Mouse (Mus musculus): Measurements from ENCODE around the gene Lamp5.

Gene Lamp5

GRCm38 (mm10) chr2:136051688-136052289 is at the start of gene Lamp5:
Lamp5 (plus strand) TSS chr2:136052239.
- no peak for DNase-seq

GRCm38 (mm10) chr2:136003836-136004235 is 48.2 kb upstream of the Lamp5 start:
- DNase-seq = no peak

- no peak for DNase-seq
Measured at GRCm38 (mm10) chr2:136006280-136006679, 45.8 kb upstream of the Lamp5 start.

GRCm38 (mm10) chr2:136012759-136013158 is 39.3 kb upstream of the Lamp5 start:
- no peak for DNase-seq

- no peak for DNase-seq
Measured at GRCm38 (mm10) chr2:136048464-136048863, 3.6 kb upstream of the Lamp5 start.

- peak; percentile 51 for DNase-seq
Measured at GRCm38 (mm10) chr2:136050793-136051615, 1.0 kb upstream of the Lamp5 start.

GRCm38 (mm10) chr2:136057861-136058331 is 5.9 kb downstream of the Lamp5 start:
- peak; percentile 61 for DNase-seq

- DNase-seq = no peak
Measured at GRCm38 (mm10) chr2:136058398-136058797, 6.4 kb downstream of the Lamp5 start.

GRCm38 (mm10) chr2:136059029-136059669 is 7.1 kb downstream of the Lamp5 start:
- DNase-seq = no peak

GRCm38 (mm10) chr2:136064356-136064755 is 12.3 kb downstream of the Lamp5 start:
- DNase-seq = no peak

- no peak for DNase-seq
Measured at GRCm38 (mm10) chr2:136095978-136096377, 43.9 kb downstream of the Lamp5 start.

GRCm38 (mm10) chr2:136097143-136097542 is 45.1 kb downstream of the Lamp5 start:
- no peak for DNase-seq

GRCm38 (mm10) chr2:136107597-136107996 is 55.6 kb downstream of the Lamp5 start:
- no peak for DNase-seq

- DNase-seq = peak; percentile 26
Measured at GRCm38 (mm10) chr2:136108124-136109037, 56.3 kb downstream of the Lamp5 start.

GRCm38 (mm10) chr2:136109038-136109363 is 57.0 kb downstream of the Lamp5 start:
- DNase-seq = peak; percentile 37

- no peak for DNase-seq
Measured at GRCm38 (mm10) chr2:136113374-136113773, 61.3 kb downstream of the Lamp5 start.

- DNase-seq = no peak
Measured at GRCm38 (mm10) chr2:136118006-136118405, 66.0 kb downstream of the Lamp5 start.

Data from right cerebral cortex, postnatal 25 days (tissue).